Mouse (Mus musculus) heart, adult 8-10 months (tissue): ENCODE measurements around the gene Trnau1ap. TPM values are rescaled to one million over a fixed set of nuclear protein-coding genes. Genes with fewer than 3 reads are reported as not detected.

Source experiments
- total RNA-seq, 4 experiments: library from RNA; stranded (reverse); gene quantifications; 2 replicates each; pipeline ENCODE4 v1.2.4; 2022

Gene Trnau1ap
- total RNA-seq, 4 experiments from 2014 or later: 21.2 to 29.1 (median 23.6) TPM

Other genes starting within 250 kb of the Trnau1ap start
- under 1 TPM; 0.09 to 0.28 (median 0.21) TPM for gene Oprd1, start 185.1 kb downstream of the Trnau1ap start, total RNA-seq
- gene Ythdf2, start 117.2 kb downstream of the Trnau1ap start, total RNA-seq: 10 to 100 TPM; 23.8 to 27.1 (median 26.5) TPM
- 10 to 100 TPM in 1 of 4 experiments, 1 to 10 TPM in 3; 8.6 to 11.5 (median 9.1) TPM for gene Gmeb1, start 67.9 kb downstream of the Trnau1ap start, total RNA-seq
- gene Taf12, start 55.2 kb downstream of the Trnau1ap start, total RNA-seq: 10 to 100 TPM; 29.4 to 35.8 (median 33.0) TPM
- gene Rab42, start 26.2 kb downstream of the Trnau1ap start, total RNA-seq: 1 to 10 TPM in 2 of 4 experiments, under 1 TPM in 1, not detected in 1; 0.59 to 2.6 (median 1.7) TPM
- 1 to 10 TPM; 5.9 to 7.8 (median 7.4) TPM for gene Rcc1, start 24.1 kb upstream of the Trnau1ap start, total RNA-seq
- gene Phactr4, start 93.0 kb upstream of the Trnau1ap start, total RNA-seq: 10 to 100 TPM; 20.7 to 23.9 (median 23.1) TPM
- gene Med18, start 134.4 kb upstream of the Trnau1ap start, total RNA-seq: 1 to 10 TPM; 2.5 to 4.7 (median 4.1) TPM
- 1 to 10 TPM; 2.6 to 3.6 (median 3.0) TPM for gene Sesn2, start 181.0 kb upstream of the Trnau1ap start, total RNA-seq
- gene Atpif1, start 204.1 kb upstream of the Trnau1ap start, total RNA-seq: 100 to 1,000 TPM; 262 to 368 (median 320) TPM
- 10 to 100 TPM; 50.4 to 67.2 (median 58.2) TPM for gene Dnajc8, start 206.0 kb upstream of the Trnau1ap start, total RNA-seq
- gene Ptafr, start 234.5 kb upstream of the Trnau1ap start, total RNA-seq: 1 to 10 TPM; 1.2 to 1.9 (median 1.3) TPM